Mouse (Mus musculus): ENCODE data around the gene Olfr1025-ps1.

DNA sequence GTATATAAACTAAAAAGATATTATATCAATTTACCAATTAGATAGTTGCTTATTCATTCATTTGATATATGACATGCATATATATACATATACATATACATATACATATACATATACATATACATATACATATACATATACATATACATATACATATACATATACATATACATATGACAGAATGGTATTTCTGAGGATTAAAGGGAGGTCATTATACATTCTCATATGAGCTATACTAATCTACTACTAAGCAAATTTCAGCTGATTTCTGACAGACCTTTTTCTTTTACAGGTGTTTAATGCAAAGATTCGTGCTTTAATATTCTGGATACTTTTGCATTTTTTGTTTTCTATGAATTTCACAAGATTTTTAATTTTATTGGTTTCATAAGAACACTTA is 35.1 kb downstream of the Olfr1025-ps1 start, which contains the start of gene Olfr1028:
- no peak for TF ChIP-seq CTCF (IDR thresholded peaks at IDR 0.05; ENCODE audit: borderline replicate concordance, control insufficient read depth, extremely low read depth, insufficient read depth, low read length, poor library complexity)
- no peak for TF ChIP-seq POLR2A (IDR thresholded peaks at IDR 0.05; ENCODE audit: control insufficient read depth, extremely low read depth, insufficient read depth, low read length, poor library complexity)
